Mouse (Mus musculus) lung, embryonic 16.5 days (tissue): ENCODE data around the gene Serpina6. TPM values are rescaled to one million over a fixed set of nuclear protein-coding genes. Genes with fewer than 3 reads are reported as not detected.

Experiments used
- ATAC-seq: fragments of 200-750 bp; cut with Nextera tagmentation; 2 replicates; pipeline ENCODE4 v1.8.0; 2017; ENCODE audit warnings: low read depth, mild to moderate bottlenecking, moderate library complexity
- H3K27ac ChIP-seq: fragments of 300-500 bp; sonication (generic); 2 replicates; pipeline ENCODE4 v1.5.1; 2014; ENCODE audit warnings: mild to moderate bottlenecking, control low read depth, low read length
- H3K27me3 ChIP-seq: fragments of 300-500 bp; sonication (generic); 2 replicates; pipeline ENCODE4 v1.6.1; 2014; ENCODE audit warnings: low read depth, low read length, mixed read lengths; ENCODE audit not compliant: control insufficient read depth, insufficient read depth
- H3K36me3 ChIP-seq: fragments of 300-500 bp; sonication (generic); 2 replicates; pipeline ENCODE4 v1.6.1; 2014; ENCODE audit warnings: low read length; ENCODE audit not compliant: control insufficient read depth, insufficient read depth
- H3K4me1 ChIP-seq: fragments of 300-500 bp; sonication (generic); replicated peaks from 2 replicates; pipeline ENCODE4 v1.6.1; 2014; ENCODE audit warnings: low read length, mixed read lengths; ENCODE audit not compliant: control insufficient read depth, insufficient read depth
- H3K4me2 ChIP-seq: fragments of 300-500 bp; sonication (generic); 2 replicates; pipeline ENCODE4 v1.6.1; 2014; ENCODE audit warnings: low read depth, low read length, control low read depth
- H3K4me3 ChIP-seq: fragments of 300-500 bp; sonication (generic); 2 replicates; pipeline ENCODE4 v1.5.1; 2014; ENCODE audit warnings: mild to moderate bottlenecking, low read length, control low read depth
- H3K9ac ChIP-seq: fragments of 300-500 bp; sonication (generic); 2 replicates; pipeline ENCODE4 v1.6.1; 2014; ENCODE audit warnings: low read length, control low read depth
- H3K9me3 ChIP-seq: fragments of 300-500 bp; sonication (generic); 2 replicates; pipeline ENCODE4 v1.6.1; 2016; ENCODE audit warnings: low read length; ENCODE audit not compliant: control insufficient read depth
- WGBS: fragments of 180-500 bp; shearing (Covaris S2); extraction: QIAGEN DNeasy Blood & Tissue Kit; methylation state at CpG from one replicate; pipeline ENCODE4 v1.1.7; 2014; 5-methylcytosine and 5-hydroxymethylcytosine counted together
- polyA plus RNA-seq: library from polyadenylated mRNA; unstranded; fragments of >200 nt; fragmentation: Nextera tagmentation; extraction: Ambion mirVana; gene quantifications from 2 replicates; pipeline ENCODE4 v1.2.1, GENCODE M21; 2015

The Serpina6 gene
- polyA plus RNA-seq: 1.9 and 17.1 TPM in 2 replicates

GRCm38 (mm10) chr12:103656848-103657626, at the start of gene Serpina6:
Serpina6 (minus strand) TSS chr12:103657212.
- H3K4me1 ChIP-seq: no peaks in the 10 kb centered on the region
- WGBS: 66% methylated on average over 9 of the region's 9 CpGs
- H3K4me2 ChIP-seq: no peak within 1 kb of the TSS
- H3K4me3 ChIP-seq: no peak within 1 kb of the TSS
- no peaks in the 10 kb centered on the region for H3K36me3 ChIP-seq
- no peak for ATAC-seq
- no peaks in the 10 kb centered on the region for H3K27me3 ChIP-seq
- no peaks in the 10 kb centered on the region for H3K9me3 ChIP-seq
- H3K9ac ChIP-seq: no peak within 1 kb of the TSS
- H3K27ac ChIP-seq: no peak within 1 kb of the TSS

- Histone ChIP-seq H3K27me3 (no peaks in the 10 kb centered on the region), H3K9me3 (no peaks in the 10 kb centered on the region), H3K4me2 (no peak overlapping the region), H3K4me1 (no peaks in the 10 kb centered on the region), H3K27ac (no peak overlapping the region), H3K4me3 (no peak overlapping the region), H3K9ac (no peak overlapping the region), H3K36me3 (no peaks in the 10 kb centered on the region)
- 22% methylated on average over 4 of the region's 4 CpGs for whole genome bisulfite sequencing
- ATAC-seq: no peak
Observed at GRCm38 (mm10) chr12:103706113-103706512, 49.1 kb upstream of the Serpina6 start.

GRCm38 (mm10) chr12:103705547-103705946, 48.5 kb upstream of the Serpina6 start:
- no peak overlapping the region for H3K9ac ChIP-seq
- no peak overlapping the region for H3K4me2 ChIP-seq
- H3K4me3 ChIP-seq: no peak overlapping the region
- 48% methylated on average over 2 of the region's 2 CpGs for WGBS
- no peak overlapping the region for H3K27ac ChIP-seq
- no peaks in the 10 kb centered on the region for H3K4me1 ChIP-seq
- no peaks in the 10 kb centered on the region for H3K36me3 ChIP-seq
- ATAC-seq: no peak
- H3K27me3 ChIP-seq: no peaks in the 10 kb centered on the region
- no peaks in the 10 kb centered on the region for H3K9me3 ChIP-seq

GRCm38 (mm10) chr12:103700144-103700750, 43.2 kb upstream of the Serpina6 start:
- no peak for ATAC-seq
- Histone ChIP-seq H3K36me3 (no peaks in the 10 kb centered on the region), H3K27ac (no peak overlapping the region), H3K9me3 (no peaks in the 10 kb centered on the region), H3K4me1 (no peaks in the 10 kb centered on the region), H3K4me3 (no peak overlapping the region), H3K9ac (no peak overlapping the region), H3K4me2 (no peak overlapping the region), H3K27me3 (no peaks in the 10 kb centered on the region)
- WGBS: 86% methylated on average over 4 of the region's 4 CpGs

- WGBS: 86% methylated on average over 8 of the region's 8 CpGs
- Histone ChIP-seq H3K27me3 (no peaks in the 10 kb centered on the region), H3K9ac (no peak within 1 kb of the TSS), H3K4me3 (no peak within 1 kb of the TSS), H3K4me1 (no peaks in the 10 kb centered on the region), H3K36me3 (no peaks in the 10 kb centered on the region), H3K4me2 (no peak within 1 kb of the TSS), H3K9me3 (no peaks in the 10 kb centered on the region), H3K27ac (no peak within 1 kb of the TSS)
- no peak for ATAC-seq
Observed at GRCm38 (mm10) chr12:103695429-103695828, 38.4 kb upstream of the Serpina6 start, which contains the start of gene Serpina1f. Serpina1f (minus strand) TSS chr12:103695529.

GRCm38 (mm10) chr12:103688221-103688814, 31.3 kb upstream of the Serpina6 start:
- WGBS: 25% methylated on average over 3 of the region's 3 CpGs
- no peaks in the 10 kb centered on the region for H3K9me3 ChIP-seq
- ATAC-seq: no peak

GRCm38 (mm10) chr12:103687021-103687420, 30.0 kb upstream of the Serpina6 start:
- H3K4me3 ChIP-seq: no peak overlapping the region
- 29% methylated on average over 7 of the region's 7 CpGs for WGBS
- no peaks in the 10 kb centered on the region for H3K4me1 ChIP-seq
- ATAC-seq: no peak
- no peak overlapping the region for H3K27ac ChIP-seq
- no peaks in the 10 kb centered on the region for H3K9me3 ChIP-seq
- no peaks in the 10 kb centered on the region for H3K36me3 ChIP-seq
- H3K4me2 ChIP-seq: no peak overlapping the region
- H3K9ac ChIP-seq: no peak overlapping the region
- no peaks in the 10 kb centered on the region for H3K27me3 ChIP-seq

More at GRCm38 (mm10) chr12:103688221-103688814, 31.3 kb upstream of the Serpina6 start:
- no peak overlapping the region for H3K27ac ChIP-seq
- no peaks in the 10 kb centered on the region for H3K36me3 ChIP-seq
- H3K4me1 ChIP-seq: no peaks in the 10 kb centered on the region
- H3K4me2 ChIP-seq: no peak overlapping the region
- no peak overlapping the region for H3K4me3 ChIP-seq
- no peak overlapping the region for H3K9ac ChIP-seq
- no peaks in the 10 kb centered on the region for H3K27me3 ChIP-seq

- no peak for ATAC-seq
- Histone ChIP-seq H3K27ac (no peak overlapping the region), H3K4me3 (no peak overlapping the region), H3K9me3 (no peaks in the 10 kb centered on the region), H3K27me3 (no peaks in the 10 kb centered on the region), H3K4me2 (no peak overlapping the region), H3K9ac (no peak overlapping the region), H3K36me3 (no peaks in the 10 kb centered on the region), H3K4me1 (no peaks in the 10 kb centered on the region)
- WGBS: 75% methylated on average over 3 of the region's 3 CpGs
Observed at GRCm38 (mm10) chr12:103686050-103686449, 29.0 kb upstream of the Serpina6 start.

GRCm38 (mm10) chr12:103685386-103685785, 28.4 kb upstream of the Serpina6 start:
- Histone ChIP-seq H3K9me3 (no peaks in the 10 kb centered on the region), H3K4me1 (no peaks in the 10 kb centered on the region), H3K27ac (no peak overlapping the region), H3K4me2 (no peak overlapping the region), H3K27me3 (no peaks in the 10 kb centered on the region), H3K4me3 (no peak overlapping the region), H3K36me3 (no peaks in the 10 kb centered on the region), H3K9ac (no peak overlapping the region)
- ATAC-seq: no peak
- 37% methylated on average over 3 of the region's 3 CpGs for WGBS
